Mouse (Mus musculus) gastrocnemius, adult 18-20 months (tissue): Measurements from ENCODE around the gene Nav2. TPM values are rescaled to one million over a fixed set of nuclear protein-coding genes. Genes with fewer than 3 reads are reported as not detected.

Experiments used
- DNase-seq: peaks from one replicate; pipeline ENCODE4 v3.0.0; 2021; ENCODE audit warnings: low spot score
- total RNA-seq, 2 experiments: library from RNA; stranded (reverse); gene quantifications; 2 replicates each; pipeline ENCODE4 v1.2.3; 2021

The Nav2 gene
- total RNA-seq, 2 experiments from 2014 or later, result 35.3 to 35.4 TPM

GRCm38 (mm10) chr7:49392180-49392579 lies 483.7 kb downstream of the Nav2 start:
- DNase-seq, result no peak

DNA sequence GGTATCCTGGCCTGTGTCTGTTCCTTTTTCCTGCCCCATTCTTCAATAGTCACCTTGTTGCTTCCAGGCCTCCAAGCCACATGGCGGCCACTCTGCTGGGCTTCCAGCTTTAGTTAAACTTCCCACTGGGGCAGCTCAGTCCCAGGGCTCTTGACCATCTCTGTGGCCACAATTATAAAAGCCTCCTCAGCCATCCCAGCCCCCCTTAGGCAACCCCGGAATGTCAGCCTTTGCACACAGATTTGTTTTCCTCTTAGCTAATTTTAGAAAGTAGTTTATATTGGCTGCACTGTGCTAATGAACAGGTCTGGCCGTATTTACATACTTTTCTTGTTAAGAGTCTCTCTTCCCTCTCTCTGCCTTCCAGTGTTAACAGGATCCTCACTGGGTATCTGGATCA lies 484.3 kb downstream of the Nav2 start:
- DNase-seq, result no peak

DNA sequence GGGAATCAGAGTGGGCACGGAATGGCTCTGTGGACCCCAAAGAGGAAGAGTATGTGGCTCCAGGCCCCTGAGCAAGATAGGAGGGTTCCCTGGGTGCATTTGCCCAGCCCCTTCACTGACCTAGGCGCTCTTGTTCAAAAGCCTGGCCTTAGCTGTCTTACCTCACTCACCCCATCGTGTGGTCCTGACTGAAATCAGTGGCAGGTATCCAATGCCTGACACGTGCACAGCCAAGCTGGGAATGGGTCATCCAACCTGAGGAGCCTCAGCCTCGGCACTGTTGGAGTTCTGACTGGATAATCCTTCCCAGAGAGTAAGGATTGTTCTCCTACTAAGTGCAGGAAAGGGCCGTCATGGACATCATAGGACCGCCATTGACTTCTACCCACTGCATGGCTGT lies 485.3 kb downstream of the Nav2 start:
- no peak for DNase-seq

GRCm38 (mm10) chr7:49396202-49396601 lies 487.7 kb downstream of the Nav2 start:
- DNase-seq, result no peak

DNA sequence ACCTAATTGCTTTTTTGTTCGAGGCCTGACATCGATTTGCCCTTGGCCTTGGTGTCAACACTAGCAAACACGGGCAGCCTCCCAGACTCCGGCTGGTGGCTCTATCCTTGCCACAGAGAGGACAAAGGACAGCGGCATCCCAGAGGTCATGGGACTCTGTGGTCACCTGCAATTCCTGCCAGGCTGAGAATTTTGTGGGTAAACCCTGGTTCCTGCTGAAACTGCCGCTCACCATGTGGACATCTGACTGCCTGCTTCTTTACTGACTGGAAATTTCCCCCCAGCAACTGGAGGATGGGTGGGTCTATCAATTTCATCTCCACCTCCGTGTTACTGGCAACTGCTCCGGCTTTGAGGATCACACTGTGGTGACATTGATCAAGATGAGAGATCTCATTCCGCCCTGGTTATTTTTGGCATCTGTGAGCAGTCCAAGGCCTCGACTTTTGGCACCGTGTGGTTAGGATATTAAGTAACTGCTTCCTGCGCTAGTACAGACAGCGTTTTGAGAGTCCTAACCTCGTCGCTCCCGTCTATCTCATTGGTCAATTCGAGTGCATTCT lies 489.0 kb downstream of the Nav2 start:
- DNase-seq, result peak; percentile 86

- peak; percentile 11 for DNase-seq
Measured at GRCm38 (mm10) chr7:49398020-49398516, 489.6 kb downstream of the Nav2 start.

GRCm38 (mm10) chr7:49399314-49399713 lies 490.8 kb downstream of the Nav2 start:
- peak; percentile 63 for DNase-seq

GRCm38 (mm10) chr7:49400463-49400862 lies 491.9 kb downstream of the Nav2 start:
- no peak for DNase-seq

DNA sequence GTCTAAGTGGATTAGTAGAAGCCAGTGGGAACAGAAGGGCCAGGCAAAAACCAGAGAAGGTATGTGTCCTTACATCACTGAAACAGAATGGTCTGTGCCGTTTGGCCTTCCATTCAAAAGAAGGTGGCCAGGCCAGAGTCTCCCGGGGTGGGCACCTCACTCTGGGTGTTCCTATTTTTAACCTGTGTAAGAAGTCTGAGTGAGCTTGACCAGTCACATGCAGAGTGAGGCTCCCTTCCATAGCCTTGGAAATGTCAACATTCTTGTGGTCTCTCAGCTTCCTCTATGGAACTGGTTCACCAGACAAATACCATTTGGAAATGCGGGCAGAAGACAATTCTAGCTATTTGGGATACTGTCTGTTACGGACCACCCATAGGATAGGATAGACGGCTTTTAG lies 494.0 kb downstream of the Nav2 start:
- DNase-seq, result peak; percentile 18

- no peak for DNase-seq
Measured at GRCm38 (mm10) chr7:49407688-49408087, 499.2 kb downstream of the Nav2 start.

- no peak for DNase-seq
Measured at GRCm38 (mm10) chr7:49408625-49409024, 500.1 kb downstream of the Nav2 start.

DNA sequence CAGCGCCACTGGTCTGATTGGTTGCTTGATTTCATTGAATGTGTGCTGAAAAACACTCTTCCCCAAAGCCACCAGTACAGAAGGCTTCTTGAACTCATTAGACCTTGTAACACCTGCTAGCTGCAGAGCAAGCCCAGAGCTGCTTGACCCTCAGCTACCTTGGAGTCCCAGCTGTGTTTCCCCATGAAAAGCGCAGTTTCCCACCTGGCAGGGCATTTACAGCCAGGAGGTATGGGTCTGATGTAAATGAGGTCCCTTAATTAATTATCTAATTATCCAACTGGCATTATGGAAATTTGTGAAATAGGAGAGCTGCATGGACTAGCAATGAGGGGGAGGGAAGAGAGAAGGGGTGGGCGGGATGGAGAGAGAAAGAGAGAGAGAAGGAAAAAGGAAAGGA lies 500.7 kb downstream of the Nav2 start:
- no peak for DNase-seq

DNA sequence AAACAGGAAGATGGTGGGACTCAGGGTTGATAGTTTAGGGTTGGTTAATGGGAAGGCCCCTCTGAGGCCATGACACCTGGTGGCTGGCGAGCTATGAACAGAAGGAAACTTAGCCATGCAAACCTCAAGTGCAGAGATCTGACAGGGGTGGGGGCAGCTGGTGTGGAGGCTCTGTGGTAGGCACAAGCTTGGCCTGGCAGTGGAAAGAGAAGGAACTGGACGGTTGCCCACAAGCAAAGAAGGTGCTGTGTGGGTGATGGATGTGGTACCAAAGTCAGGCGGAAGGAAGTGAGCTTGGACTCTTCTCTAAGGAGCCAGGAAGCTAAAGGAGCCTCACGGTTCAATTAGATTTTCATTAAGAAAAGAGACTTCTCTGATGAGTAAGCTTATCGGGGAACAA lies 501.7 kb downstream of the Nav2 start:
- no peak for DNase-seq

GRCm38 (mm10) chr7:49410892-49411291 lies 502.4 kb downstream of the Nav2 start:
- DNase-seq, result peak; percentile 39

- no peak for DNase-seq
Measured at GRCm38 (mm10) chr7:49411803-49412202, 503.3 kb downstream of the Nav2 start.

GRCm38 (mm10) chr7:49415131-49415530 lies 506.6 kb downstream of the Nav2 start:
- DNase-seq, result no peak

DNA sequence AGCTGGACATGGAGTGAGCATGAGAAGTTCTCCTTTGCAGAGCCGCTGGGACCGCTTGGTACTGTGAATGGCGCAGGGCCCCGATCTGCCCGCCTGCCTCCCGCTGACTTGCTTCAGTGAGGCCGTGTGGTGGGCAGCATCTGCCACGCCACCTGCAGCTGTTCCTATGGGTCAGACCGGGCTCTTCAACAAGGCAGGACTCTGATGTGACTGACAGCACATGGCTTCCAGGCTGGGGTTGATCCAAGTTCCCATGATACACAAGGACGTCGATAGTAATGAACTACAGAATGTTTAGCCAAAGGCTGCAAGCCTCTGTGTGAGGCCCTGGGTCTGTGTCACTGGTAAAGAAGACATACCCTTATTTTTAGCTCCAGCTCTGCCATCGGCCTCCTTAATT lies 507.2 kb downstream of the Nav2 start:
- no peak for DNase-seq

GRCm38 (mm10) chr7:49418841-49419240 lies 510.3 kb downstream of the Nav2 start:
- peak; percentile 58 for DNase-seq

- peak; percentile 50 for DNase-seq
Measured at GRCm38 (mm10) chr7:49420139-49420802, 511.8 kb downstream of the Nav2 start.

DNA sequence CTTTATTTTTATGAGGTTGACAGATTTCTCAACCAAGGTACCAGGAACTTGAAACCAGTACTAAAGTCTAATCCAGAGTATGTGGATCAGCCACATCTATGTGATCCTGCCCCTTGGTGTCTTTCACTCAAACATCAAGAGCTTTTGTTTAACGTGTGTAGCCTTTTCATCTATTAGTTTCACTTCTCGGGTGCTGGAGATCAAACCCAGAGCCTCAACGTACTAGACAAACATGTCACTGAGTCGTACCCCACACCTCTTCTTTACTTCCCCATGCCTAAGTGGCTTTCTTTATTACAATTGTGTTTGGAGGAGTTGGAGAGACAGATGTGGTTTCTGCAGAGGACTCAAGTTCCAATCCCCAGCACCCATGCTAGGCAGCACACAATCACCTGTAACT lies 512.7 kb downstream of the Nav2 start:
- no peak for DNase-seq

DNA sequence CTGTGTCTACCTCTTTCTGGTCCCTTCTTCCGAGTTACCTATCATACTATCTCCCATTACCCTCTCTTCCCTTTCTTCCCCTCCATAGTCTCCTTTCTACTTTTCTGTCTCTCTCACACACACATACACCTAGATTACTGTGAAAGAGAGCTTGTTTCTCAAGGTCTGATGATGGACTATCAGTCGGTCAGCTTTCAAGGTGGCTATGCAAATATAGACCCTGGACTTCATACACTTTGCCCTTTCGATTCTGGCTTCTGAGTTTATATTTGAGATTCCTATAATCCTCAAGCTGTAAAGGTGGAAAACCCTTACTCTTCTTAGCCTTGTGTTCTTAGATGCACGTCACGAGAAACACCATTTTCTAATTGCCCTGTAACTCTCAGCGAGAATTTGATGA lies 515.4 kb downstream of the Nav2 start:
- DNase-seq, result no peak

DNA sequence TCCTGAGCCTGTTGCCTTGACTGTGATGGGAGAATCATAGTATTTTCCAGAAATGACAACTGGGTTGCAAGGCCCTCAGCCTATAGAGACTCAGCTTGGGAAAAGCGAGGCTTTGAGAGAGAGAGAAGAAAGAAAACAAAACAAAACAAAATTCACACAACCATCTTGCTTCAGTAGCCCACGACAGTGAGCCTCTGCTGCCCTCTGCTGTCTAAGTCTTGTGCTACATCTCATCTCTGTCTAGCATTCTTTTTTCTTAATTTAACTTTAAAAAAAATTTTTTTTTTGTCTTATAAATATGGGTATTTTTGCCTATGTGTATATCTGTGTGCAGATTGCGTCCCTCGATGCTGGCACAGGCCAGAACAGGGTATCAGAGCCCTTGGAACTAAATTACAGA lies 517.5 kb downstream of the Nav2 start:
- DNase-seq, result peak; percentile 39

DNA sequence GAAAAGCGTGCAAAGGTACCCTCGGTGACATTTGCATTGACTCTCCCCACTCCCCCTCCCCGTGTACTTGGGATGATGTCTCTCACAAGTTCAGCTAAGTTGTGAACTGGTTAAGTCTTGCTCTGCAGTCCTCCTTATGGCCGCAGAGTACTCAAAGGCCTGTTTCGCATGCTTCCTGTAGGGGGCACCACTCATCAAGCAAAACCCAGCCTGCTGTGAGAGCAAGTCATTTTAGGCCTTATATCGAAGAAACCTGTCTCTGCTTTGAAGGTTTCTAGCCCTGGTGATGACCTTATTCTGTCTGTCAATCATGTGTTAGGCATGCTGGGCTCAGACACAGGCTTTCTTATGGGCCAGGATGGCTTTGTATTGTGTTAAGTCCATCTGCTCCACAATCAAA lies 519.3 kb downstream of the Nav2 start:
- DNase-seq, result peak; percentile 22
